Mouse (Mus musculus): ENCODE measurements at regions not wholly inside any gene's neighbourhood (a gene's known extent, or its start where the extent isn't known, plus 50 kb on each side); places are given as distances from the start of the nearest gene placed in this dataset.

GRCm38 (mm10) chr10:38147421-38147820 lies 674.2 kb downstream of the Rfpl4b start:
- DNase-seq (ENCODE audit: low spot score in 2 of 2), result no peak

- DNase-seq (ENCODE audit: low spot score in 2 of 2), result no peak
These were observed 682.4 kb downstream of the Rfpl4b start for GRCm38 (mm10) chr10:38139196-38139595.

- DNase-seq (ENCODE audit: low spot score in 2 of 2), result no peak
These were observed 699.5 kb downstream of the Rfpl4b start for GRCm38 (mm10) chr10:38121911-38122573.

GRCm38 (mm10) chr10:38118601-38119000 lies 703.0 kb downstream of the Rfpl4b start:
- no peak for DNase-seq (ENCODE audit: low spot score in 2 of 2)

GRCm38 (mm10) chr10:38116516-38116915 lies 705.1 kb downstream of the Rfpl4b start:
- no peak for DNase-seq (ENCODE audit: low spot score in 2 of 2)

GRCm38 (mm10) chr10:38114194-38114593 lies 707.4 kb downstream of the Rfpl4b start:
- no peak for DNase-seq (ENCODE audit: low spot score in 2 of 2)

GRCm38 (mm10) chr10:38108591-38108990 lies 713.0 kb downstream of the Rfpl4b start:
- no peak for DNase-seq (ENCODE audit: low spot score in 2 of 2)

- DNase-seq (ENCODE audit: low spot score in 2 of 2), result no peak
These were observed 718.0 kb downstream of the Rfpl4b start for GRCm38 (mm10) chr10:38103570-38103969.

- no peak for DNase-seq (ENCODE audit: low spot score in 2 of 2)
These were observed 743.1 kb downstream of the Rfpl4b start for GRCm38 (mm10) chr10:38078521-38078920.

GRCm38 (mm10) chr10:38072394-38072793 lies 749.2 kb downstream of the Rfpl4b start:
- DNase-seq (ENCODE audit: low spot score in 2 of 2), result no peak

- DNase-seq (ENCODE audit: low spot score in 2 of 2), result no peak
These were observed 762.5 kb downstream of the Rfpl4b start for GRCm38 (mm10) chr10:38059050-38059449.

- no peak for DNase-seq (ENCODE audit: low spot score in 2 of 2)
These were observed 811.1 kb downstream of the Rfpl4b start for GRCm38 (mm10) chr10:38010452-38010851.

GRCm38 (mm10) chr10:37995691-37996445 lies 825.7 kb downstream of the Rfpl4b start:
- no peak for DNase-seq (ENCODE audit: low spot score in 2 of 2)

GRCm38 (mm10) chr10:37988297-37989263 lies 833.0 kb downstream of the Rfpl4b start:
- DNase-seq (ENCODE audit: low spot score in 2 of 2), result no peak

- DNase-seq (ENCODE audit: low spot score in 2 of 2), result no peak
These were observed 840.3 kb upstream of the Marcks start for GRCm38 (mm10) chr10:37978899-37979539.

- DNase-seq (ENCODE audit: low spot score in 2 of 2), result no peak
These were observed 821.3 kb upstream of the Marcks start for GRCm38 (mm10) chr10:37960051-37960450.

GRCm38 (mm10) chr10:37914780-37915179 lies 776.1 kb upstream of the Marcks start:
- DNase-seq (ENCODE audit: low spot score in 2 of 2), result no peak

GRCm38 (mm10) chr10:37911669-37912068 lies 772.9 kb upstream of the Marcks start:
- DNase-seq (ENCODE audit: low spot score in 2 of 2), result no peak

- no peak for DNase-seq (ENCODE audit: low spot score in 2 of 2)
These were observed 769.6 kb upstream of the Marcks start for GRCm38 (mm10) chr10:37908276-37908675.

GRCm38 (mm10) chr10:37907731-37908130 lies 769.0 kb upstream of the Marcks start:
- no peak for DNase-seq (ENCODE audit: low spot score in 2 of 2)

- peak in 1 of 2 experiments; percentile 1 for DNase-seq (ENCODE audit: low spot score in 2 of 2)
These were observed 749.2 kb upstream of the Marcks start for GRCm38 (mm10) chr10:37887961-37888360.

- DNase-seq (ENCODE audit: low spot score in 2 of 2), result no peak
These were observed 742.1 kb upstream of the Marcks start for GRCm38 (mm10) chr10:37880841-37881240.
